Mouse (Mus musculus) ES-E14 (cell line): ENCODE measurements around the gene Padi3. TPM values are rescaled to one million over a fixed set of nuclear protein-coding genes. Genes with fewer than 3 reads are reported as not detected.
A peak's percentile ranks its signal among the peaks of the same experiment; 100 is the strongest.

ENCODE experiments used
- DNase-seq: peaks from one replicate; pipeline ENCODE4 v3.0.0-alpha.2; 2013; ENCODE audit warnings: low read depth, low spot score
- H3K27ac ChIP-seq: 2 replicates; pipeline ENCODE4 v1.5.1; 2012; ENCODE audit warnings: low read depth, mild to moderate bottlenecking, low read length, moderate library complexity, mixed read lengths; ENCODE audit not compliant: poor library complexity, insufficient read depth, severe bottlenecking
- H3K36me3 ChIP-seq: 2 replicates; pipeline ENCODE4 v1.6.1; 2012; ENCODE audit warnings: mild to moderate bottlenecking, low read length, moderate library complexity, mixed read lengths; ENCODE audit not compliant: control insufficient read depth, poor library complexity, insufficient read depth, severe bottlenecking
- H3K4me1 ChIP-seq, 2 experiments: fragments of 150-350 bp in 1 of 2; sonication (generic) in 1 of 2; 2 replicates each; pipeline ENCODE4 v1.6.1; 2012; ENCODE audit warnings: low read length in 2 of 2, mild to moderate bottlenecking in 1 of 2, mixed read lengths in 1 of 2; ENCODE audit not compliant: control insufficient read depth in 2 of 2, insufficient read depth in 2 of 2, poor library complexity in 1 of 2
- H3K4me3 ChIP-seq, 2 experiments: fragments of 150-350 bp in 1 of 2; sonication (generic) in 1 of 2; 2 replicates each; pipeline ENCODE4 v1.5.1; 2012; ENCODE audit warnings: low read length in 2 of 2, low read depth in 1 of 2, mild to moderate bottlenecking in 1 of 2, mixed read lengths in 1 of 2; ENCODE audit not compliant: insufficient read depth in 1 of 2, poor library complexity in 1 of 2, severe bottlenecking in 1 of 2
- H3K9ac ChIP-seq: 2 replicates; pipeline ENCODE4 v1.6.1; 2012; ENCODE audit warnings: low read depth, mild to moderate bottlenecking, low read length, mixed read lengths; ENCODE audit not compliant: poor library complexity, insufficient read depth, severe bottlenecking
- H3K9me3 ChIP-seq: fragments of 150-350 bp; sonication (generic); 2 replicates; pipeline ENCODE4 v1.6.1; 2012; ENCODE audit warnings: low read depth, mild to moderate bottlenecking, low read length; ENCODE audit not compliant: control insufficient read depth, insufficient read depth
- CHD2 ChIP-seq: IDR thresholded peaks from 2 replicates; pipeline ENCODE4 v1.6.1; 2014; ENCODE audit warnings: mild to moderate bottlenecking, low read depth, low read length, inconsistent platforms
- HCFC1 ChIP-seq: IDR thresholded peaks from 2 replicates; pipeline ENCODE4 v1.6.1; 2012; ENCODE audit warnings: low read length, inconsistent platforms, borderline replicate concordance; ENCODE audit not compliant: insufficient read depth
- MAFK ChIP-seq: IDR thresholded peaks from 2 replicates; pipeline ENCODE4 v1.6.1; 2014; ENCODE audit warnings: mild to moderate bottlenecking, low read depth, low read length, inconsistent platforms; ENCODE audit not compliant: insufficient read depth
- ZC3H11A ChIP-seq: IDR thresholded peaks from 2 replicates; pipeline ENCODE4 v1.6.1; 2012; ENCODE audit warnings: low read depth, mild to moderate bottlenecking, inconsistent platforms, low read length, borderline replicate concordance
- ZNF384 ChIP-seq: IDR thresholded peaks from 2 replicates; pipeline ENCODE4 v1.6.1; 2012; ENCODE audit warnings: low read depth, low read length, inconsistent platforms
- in situ Hi-C, 2 experiments: fragments of 600-800 bp; cut with MboI; formaldehyde crosslinking; loops; one replicate each; pipeline ENCODE4 v1.15.1; 2025; ENCODE audit warnings: low sequenced_read_pairs in 2 of 2, inconsistent platforms in 1 of 2; ENCODE audit not compliant: unreplicated experiment in 2 of 2
- total RNA-seq: library from RNA; depleted of rRNA; stranded (reverse); fragments of 300-350 nt; gene quantifications from 2 replicates; pipeline ENCODE4 v1.2.3, GENCODE M21; 2012

The Padi3 gene
- total RNA-seq, 1 experiment, result 1.2 TPM

DNA sequence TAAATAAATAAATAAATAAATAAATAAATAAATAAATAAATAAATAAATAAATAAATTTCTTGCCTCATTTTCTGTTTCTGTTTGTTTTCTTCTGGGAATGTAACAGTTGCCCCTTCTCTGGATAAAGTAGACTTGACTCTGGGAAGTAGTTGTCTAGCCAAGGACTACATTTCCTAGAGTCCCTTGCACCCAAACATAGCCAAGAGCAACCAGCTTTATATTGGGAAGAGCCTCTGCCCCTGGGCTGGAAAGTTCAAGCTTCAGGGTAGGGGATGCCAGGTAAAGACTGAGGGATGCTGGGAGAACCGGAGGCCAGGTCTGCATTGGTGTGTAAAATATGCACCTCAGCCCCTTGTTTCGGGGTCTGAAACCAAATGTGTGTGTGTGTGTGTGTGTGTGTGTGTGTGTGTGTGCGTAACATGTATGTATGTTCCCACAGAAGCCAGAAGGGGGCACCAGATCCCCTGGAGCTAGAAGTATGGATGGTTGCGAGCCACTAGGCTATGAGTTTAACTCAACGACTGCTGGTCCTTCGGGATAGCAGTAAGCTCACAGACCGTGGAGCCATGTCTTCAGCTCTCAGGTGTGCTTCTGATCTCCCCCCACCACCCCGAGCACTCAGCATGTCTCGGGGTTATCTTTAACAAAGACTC, 26.0 kb downstream of the Padi3 start:
- in situ Hi-C loops, result no loop called here
- no peak for DNase-seq
- H3K9me3 ChIP-seq, result no peaks in the 10 kb centered on the region
- H3K4me1 ChIP-seq, result no peaks in the 10 kb centered on the region
- no peak overlapping the region for H3K9ac ChIP-seq
- H3K4me3 ChIP-seq, result no peak overlapping the region
- no peaks in the 10 kb centered on the region for H3K36me3 ChIP-seq
- no peak overlapping the region for H3K27ac ChIP-seq
- no peak for TF ChIP-seq ZC3H11A
- TF ChIP-seq ZNF384, result no peak
- peak; percentile 72; the same call in 1 of the 2 replicates for TF ChIP-seq HCFC1
- TF ChIP-seq MAFK, result no peak
- TF ChIP-seq CHD2, result no peak

DNA sequence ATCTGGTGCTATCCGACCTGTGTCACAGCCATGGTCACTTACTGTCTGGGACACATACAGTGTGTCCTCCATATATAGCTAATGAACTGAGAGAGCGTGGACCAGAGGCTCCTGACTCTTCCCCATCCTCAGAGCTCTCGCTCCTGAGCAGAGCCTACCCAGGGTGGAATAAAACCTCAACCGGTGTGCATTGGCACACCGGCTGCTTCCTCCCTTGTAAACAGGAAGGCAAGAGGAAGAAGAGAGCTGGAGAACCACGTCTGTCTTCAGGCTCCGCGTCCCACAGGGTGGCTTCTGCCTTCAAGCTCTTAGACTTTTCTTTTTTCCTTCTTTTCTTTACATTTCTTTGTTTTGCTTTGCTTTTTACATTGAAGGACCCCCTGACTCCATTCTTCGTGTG, 27.6 kb downstream of the Padi3 start:
- H3K4me1 ChIP-seq, result no peaks in the 10 kb centered on the region
- no peak overlapping the region for H3K27ac ChIP-seq
- H3K4me3 ChIP-seq, result no peak overlapping the region
- no peak for DNase-seq
- in situ Hi-C loops, result no loop called here
- H3K9me3 ChIP-seq, result no peaks in the 10 kb centered on the region
- TF ChIP-seq ZC3H11A (no peak), CHD2 (no peak), ZNF384 (no peak), HCFC1 (no peak), MAFK (no peak)
- H3K9ac ChIP-seq, result no peak overlapping the region
- no peaks in the 10 kb centered on the region for H3K36me3 ChIP-seq

- Histone ChIP-seq H3K36me3 (no peaks in the 10 kb centered on the region), H3K4me3 (no peak overlapping the region), H3K9me3 (no peaks in the 10 kb centered on the region), H3K9ac (no peak overlapping the region), H3K27ac (no peak overlapping the region), H3K4me1 (no peaks in the 10 kb centered on the region)
- DNase-seq, result no peak
- in situ Hi-C loops, result no loop called here
- TF ChIP-seq ZNF384, result no peak
- no peak for TF ChIP-seq ZC3H11A
- TF ChIP-seq CHD2, result no peak
- TF ChIP-seq MAFK, result no peak
- no peak for TF ChIP-seq HCFC1
These were observed 29.9 kb downstream of the Padi3 start for GRCm38 (mm10) chr4:140780507-140780906.

GRCm38 (mm10) chr4:140779803-140780397, 30.5 kb downstream of the Padi3 start:
- in situ Hi-C loops, result no loop called here
- no peaks in the 10 kb centered on the region for H3K4me1 ChIP-seq
- no peaks in the 10 kb centered on the region for H3K36me3 ChIP-seq
- no peak overlapping the region for H3K9ac ChIP-seq
- no peaks in the 10 kb centered on the region for H3K9me3 ChIP-seq
- TF ChIP-seq ZNF384, result no peak
- TF ChIP-seq MAFK, result no peak
- TF ChIP-seq ZC3H11A, result no peak
- TF ChIP-seq CHD2, result no peak
- no peak for TF ChIP-seq HCFC1
- no peak for DNase-seq
- no peak overlapping the region for H3K4me3 ChIP-seq
- no peak overlapping the region for H3K27ac ChIP-seq
